Mouse (Mus musculus): ENCODE data around the gene Fosl1. TPM values are rescaled to one million over a fixed set of nuclear protein-coding genes. Genes with fewer than 3 reads are reported as not detected.
"Not testable (repeated sequence)": the region's sequence is repeated elsewhere in the genome, so short reads cannot be mapped to it uniquely, and the experiment has no call there.

The Fosl1 gene
- polyA plus RNA-seq (2012; rRNA removed): not detected in 2 replicates

DNA sequence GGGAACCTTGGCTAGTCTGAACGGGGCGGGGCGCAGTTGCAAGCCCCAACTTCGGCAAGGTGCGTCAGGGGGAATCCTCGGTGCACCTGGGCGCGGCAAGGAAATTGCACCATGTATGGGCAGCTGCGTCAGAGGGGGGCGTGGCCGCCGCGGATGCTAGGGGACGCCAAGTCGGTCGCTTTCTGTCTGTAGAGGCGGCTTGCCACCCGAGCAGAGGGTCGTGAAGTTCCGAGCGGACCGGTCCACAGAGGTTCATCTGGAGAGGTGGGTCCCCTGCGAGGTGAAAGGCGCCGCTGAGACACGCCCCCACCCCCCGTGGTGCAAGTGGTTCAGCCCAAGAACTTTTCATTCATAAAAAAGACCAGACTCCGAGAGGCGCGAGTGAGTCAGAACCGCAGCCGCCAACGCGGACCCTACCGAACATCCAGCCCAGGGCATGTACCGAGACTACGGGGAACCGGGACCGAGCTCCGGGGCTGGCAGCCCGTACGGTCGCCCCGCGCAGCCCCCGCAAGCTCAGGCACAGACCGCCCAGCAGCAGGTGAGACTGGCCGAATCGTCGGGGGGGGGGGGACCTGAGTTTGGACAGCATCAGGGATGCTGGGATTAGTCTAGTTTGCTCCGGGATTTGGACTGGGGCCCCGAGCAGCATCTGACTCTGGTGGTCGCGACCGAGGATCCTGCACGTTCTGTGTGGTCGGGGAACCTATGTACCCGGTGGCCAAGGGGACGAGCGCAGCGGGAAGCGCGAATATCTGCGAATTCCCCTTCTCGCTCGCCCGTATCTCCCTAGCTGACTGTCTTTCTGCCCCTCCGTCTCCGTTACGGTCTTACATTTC lies at the start of gene Fosl1:
Gene Fosl1, plus strand, starts transcription at position 33 of the 839 bp plus-strand sequence.
- peak; percentile 78 for DNase-seq (ENCODE audit: low read depth)
- TF ChIP-seq POLR2A (IDR thresholded peaks at IDR 0.05; ENCODE audit: borderline replicate concordance, extremely low read depth, insufficient read depth, insufficient read length, poor library complexity, severe bottlenecking): no peak
- TF ChIP-seq CTCF (IDR thresholded peaks at IDR 0.05; ENCODE audit: borderline replicate concordance, extremely low read depth, insufficient read depth, insufficient read length): no peak

DNA sequence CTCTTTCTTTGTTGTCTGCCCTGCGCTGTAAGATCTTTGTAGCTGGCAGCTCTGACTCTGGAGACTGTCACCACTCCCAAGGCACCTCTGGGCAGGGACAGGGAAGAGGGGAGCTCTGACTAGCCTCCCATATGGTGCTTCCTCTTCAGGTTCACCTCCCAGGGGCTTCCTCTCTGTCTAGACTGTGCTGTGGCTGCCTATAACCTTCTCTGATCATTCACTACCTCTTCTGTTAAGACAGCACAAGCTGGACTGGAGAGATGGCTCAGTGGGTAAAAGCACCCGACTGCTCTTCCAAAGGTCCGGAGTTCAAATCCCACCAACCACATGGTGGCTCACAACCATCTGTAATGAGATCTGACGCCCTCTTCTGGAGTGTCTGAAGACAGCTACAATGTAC lies 46.3 kb upstream of the Fosl1 start:
- not testable (repeated sequence) for DNase-seq (ENCODE audit: low read depth)

DNA sequence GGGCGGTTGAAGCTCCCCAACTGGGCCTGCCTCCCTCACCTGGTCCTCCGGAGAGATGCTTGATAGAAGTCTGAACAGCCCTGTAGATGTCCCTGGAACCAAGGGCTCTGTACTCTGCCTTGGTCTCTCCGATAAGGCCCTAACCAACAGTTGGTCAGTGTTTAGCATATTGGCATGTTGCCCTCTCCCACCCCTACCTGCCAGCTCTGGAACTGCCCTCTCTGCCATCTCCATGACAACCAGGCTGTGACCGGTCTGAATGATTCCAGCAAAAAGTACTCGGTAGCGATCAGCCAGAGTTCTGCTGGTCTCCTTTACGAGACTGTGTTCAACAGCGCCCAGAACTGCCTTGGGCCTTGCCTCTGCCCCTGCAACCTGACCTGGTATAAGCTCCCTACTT lies 45.1 kb upstream of the Fosl1 start, which contains the start of gene Tsga10ip:
Gene Tsga10ip, minus strand, starts transcription at position 234 of the 400 bp plus-strand sequence.
- TF ChIP-seq POLR2A (IDR thresholded peaks at IDR 0.05; ENCODE audit: borderline replicate concordance, extremely low read depth, insufficient read depth, insufficient read length, poor library complexity, severe bottlenecking) (no peak), CTCF (IDR thresholded peaks at IDR 0.05; ENCODE audit: borderline replicate concordance, extremely low read depth, insufficient read depth, insufficient read length) (no peak)
- no peak for DNase-seq (ENCODE audit: low read depth)

DNA sequence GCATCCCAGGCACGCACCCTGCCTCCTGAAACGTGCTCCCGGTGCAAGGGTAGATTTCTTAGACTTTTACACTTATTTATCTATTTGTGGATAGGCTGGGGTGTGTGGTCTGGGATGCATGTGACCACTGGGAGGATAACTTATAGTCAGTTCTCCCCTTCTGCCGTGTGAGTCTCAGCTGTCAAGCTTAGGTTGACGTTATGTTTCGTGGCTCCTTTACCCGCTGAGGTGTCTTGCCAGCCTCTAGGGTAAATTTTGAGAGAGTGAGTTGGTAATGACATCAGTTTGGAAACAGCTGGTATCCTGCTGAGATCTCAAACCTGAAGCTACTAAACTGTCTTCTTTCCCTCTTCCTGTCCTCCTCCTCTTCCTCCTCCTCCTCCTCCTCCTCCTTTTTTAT lies 41.4 kb upstream of the Fosl1 start:
- peak; percentile 33 for DNase-seq (ENCODE audit: low read depth)
- TF ChIP-seq CTCF (IDR thresholded peaks at IDR 0.05; ENCODE audit: borderline replicate concordance, extremely low read depth, insufficient read depth, insufficient read length): no peak
- no peak for TF ChIP-seq POLR2A (IDR thresholded peaks at IDR 0.05; ENCODE audit: borderline replicate concordance, extremely low read depth, insufficient read depth, insufficient read length, poor library complexity, severe bottlenecking)

DNA sequence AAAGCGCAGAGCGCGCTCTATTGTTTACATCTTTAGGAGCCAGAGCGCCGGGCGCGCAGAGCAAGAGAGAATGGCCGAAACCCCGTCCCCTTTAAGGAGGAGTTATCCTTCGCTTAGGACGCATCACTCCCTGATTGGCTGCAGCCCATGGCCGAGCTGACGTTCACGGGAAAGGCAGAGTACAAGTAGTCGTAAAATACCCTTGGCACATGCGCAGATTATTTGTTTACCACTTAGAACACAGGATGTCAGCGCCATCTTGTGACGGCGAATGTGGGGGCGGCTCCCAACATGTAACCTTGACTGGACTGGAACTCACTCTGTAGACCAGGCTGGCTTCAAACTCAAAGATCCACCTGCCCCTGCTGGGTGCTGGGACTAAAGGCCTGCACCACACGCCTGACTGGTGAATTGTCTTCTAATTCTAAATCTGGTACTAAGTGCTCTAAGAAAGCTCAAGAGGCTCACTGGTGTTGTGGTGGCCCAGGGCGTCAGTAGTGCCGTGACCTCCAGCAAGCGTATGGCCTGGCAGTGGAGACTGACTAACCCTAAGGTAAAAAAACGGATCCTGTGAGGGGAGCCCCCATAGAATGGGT lies 40.7 kb upstream of the Fosl1 start:
- peak; percentile 72 for DNase-seq (ENCODE audit: low read depth)
- TF ChIP-seq POLR2A (IDR thresholded peaks at IDR 0.05; ENCODE audit: borderline replicate concordance, extremely low read depth, insufficient read depth, insufficient read length, poor library complexity, severe bottlenecking): peak; percentile 17; the same call in 1 of the 2 replicates

DNA sequence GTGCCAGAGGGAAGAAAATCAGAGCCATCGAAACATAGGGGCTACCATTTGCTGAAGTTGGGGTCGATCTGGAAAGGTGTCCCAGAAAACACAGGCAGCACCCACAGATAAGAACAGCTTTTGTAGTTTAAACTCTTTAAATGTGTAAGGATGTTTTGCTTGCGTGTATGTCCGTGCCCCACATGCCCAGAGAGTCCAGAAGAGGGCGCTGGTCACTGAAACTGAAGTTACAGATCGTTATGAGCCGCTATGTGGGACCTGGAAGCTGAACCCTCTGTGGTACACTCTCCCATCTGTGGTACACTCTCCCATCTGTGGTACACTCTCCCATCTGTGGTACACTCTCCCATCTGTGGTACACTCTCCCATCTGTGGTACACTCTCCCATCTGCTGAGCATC lies 40.2 kb upstream of the Fosl1 start:
- no peak for TF ChIP-seq POLR2A (IDR thresholded peaks at IDR 0.05; ENCODE audit: borderline replicate concordance, extremely low read depth, insufficient read depth, insufficient read length, poor library complexity, severe bottlenecking)
- peak; percentile 62; the same call in 1 of the 2 replicates for TF ChIP-seq CTCF (IDR thresholded peaks at IDR 0.05; ENCODE audit: borderline replicate concordance, extremely low read depth, insufficient read depth, insufficient read length)
- DNase-seq (ENCODE audit: low read depth): peak; percentile 86

DNA sequence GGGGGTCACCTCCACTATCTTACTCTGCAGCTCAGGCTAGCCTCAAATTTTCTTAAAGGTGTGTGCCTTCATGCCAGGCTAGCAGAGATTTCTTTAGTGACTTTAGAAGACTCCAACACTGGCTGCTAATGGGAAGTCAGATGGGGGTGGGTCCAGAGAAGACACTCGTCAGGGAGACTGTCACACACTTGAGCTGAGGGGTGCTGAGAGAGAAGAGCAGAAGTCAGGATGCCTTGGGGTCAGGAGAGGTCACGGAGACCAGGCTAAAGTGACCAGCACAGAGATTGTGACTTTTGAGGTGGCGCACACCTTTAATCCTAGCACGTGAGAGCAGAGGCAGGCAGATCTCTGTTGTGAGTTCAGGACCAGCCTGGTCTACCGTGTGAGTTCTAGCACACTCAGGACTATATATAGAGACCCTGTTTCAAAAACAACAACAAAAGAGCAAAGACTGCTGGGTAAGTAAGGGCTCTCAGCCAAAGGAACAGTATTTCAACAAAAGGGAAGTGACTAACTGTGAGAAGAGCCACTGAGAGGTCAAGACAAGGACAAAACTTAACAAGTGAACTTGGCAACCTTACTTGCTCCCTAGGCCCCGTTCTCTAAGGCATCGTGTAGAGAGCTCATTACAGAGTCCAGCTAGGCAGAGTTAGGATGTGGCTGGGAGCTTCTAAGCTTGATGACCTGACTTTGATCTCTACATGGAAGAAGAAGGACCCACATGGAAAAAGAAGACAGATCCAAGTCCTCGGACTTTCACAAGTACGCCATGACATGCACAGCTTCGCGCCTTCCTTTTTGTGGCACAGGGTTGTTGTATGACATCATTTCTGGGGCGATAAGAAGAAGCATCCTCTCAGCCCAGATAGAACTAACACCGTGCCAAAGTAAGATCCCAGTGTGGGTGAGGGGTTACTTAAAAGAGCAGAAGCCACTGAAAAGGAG lies 39.0 kb upstream of the Fosl1 start:
- DNase-seq (ENCODE audit: low read depth): no peak
- TF ChIP-seq POLR2A (IDR thresholded peaks at IDR 0.05; ENCODE audit: borderline replicate concordance, extremely low read depth, insufficient read depth, insufficient read length, poor library complexity, severe bottlenecking): no peak
- TF ChIP-seq CTCF (IDR thresholded peaks at IDR 0.05; ENCODE audit: borderline replicate concordance, extremely low read depth, insufficient read depth, insufficient read length): no peak

DNA sequence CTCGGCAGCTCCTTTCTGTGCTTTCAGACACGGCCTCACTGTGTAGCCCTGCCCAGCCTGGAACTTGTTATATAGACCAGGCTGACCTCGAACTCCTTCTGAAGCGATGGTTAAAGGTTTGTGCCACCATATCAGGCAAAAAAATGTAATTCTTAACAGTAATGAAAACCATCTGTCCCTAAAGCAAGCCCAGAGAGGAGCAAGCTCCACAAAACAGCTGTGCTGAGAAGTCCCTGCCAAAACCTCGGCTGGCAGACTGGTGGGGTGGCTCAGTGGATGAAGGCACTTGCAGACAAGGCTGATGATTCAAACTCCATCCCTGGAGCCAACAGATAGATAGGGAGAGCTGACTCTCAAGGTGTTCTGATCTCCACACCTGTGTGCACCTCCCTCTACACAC lies 38.3 kb upstream of the Fosl1 start:
- peak; percentile 24 for DNase-seq (ENCODE audit: low read depth)
- TF ChIP-seq POLR2A (IDR thresholded peaks at IDR 0.05; ENCODE audit: borderline replicate concordance, extremely low read depth, insufficient read depth, insufficient read length, poor library complexity, severe bottlenecking) (no peak), CTCF (IDR thresholded peaks at IDR 0.05; ENCODE audit: borderline replicate concordance, extremely low read depth, insufficient read depth, insufficient read length) (no peak)

DNA sequence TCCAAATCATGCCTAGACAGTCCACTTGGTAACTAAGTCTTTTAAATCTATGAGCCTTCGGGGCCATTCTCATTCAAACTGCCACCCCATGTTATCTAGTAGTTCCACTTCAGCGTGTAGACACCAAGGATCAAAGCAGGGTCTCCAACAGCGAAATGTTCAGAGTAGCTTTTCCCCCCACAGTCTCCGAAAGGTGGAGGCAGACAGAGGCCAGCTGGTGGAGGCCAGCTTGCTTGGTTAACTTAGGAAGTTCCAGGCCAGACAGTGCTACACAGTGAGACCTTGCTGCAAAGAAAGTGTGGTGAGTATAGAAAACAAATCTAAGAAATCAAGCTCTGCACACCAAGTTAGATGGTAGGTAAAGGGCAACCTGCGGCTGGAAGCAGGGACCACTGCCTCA lies 36.7 kb upstream of the Fosl1 start:
- DNase-seq (ENCODE audit: low read depth): no peak
- TF ChIP-seq CTCF (IDR thresholded peaks at IDR 0.05; ENCODE audit: borderline replicate concordance, extremely low read depth, insufficient read depth, insufficient read length) (no peak), POLR2A (IDR thresholded peaks at IDR 0.05; ENCODE audit: borderline replicate concordance, extremely low read depth, insufficient read depth, insufficient read length, poor library complexity, severe bottlenecking) (no peak)

DNA sequence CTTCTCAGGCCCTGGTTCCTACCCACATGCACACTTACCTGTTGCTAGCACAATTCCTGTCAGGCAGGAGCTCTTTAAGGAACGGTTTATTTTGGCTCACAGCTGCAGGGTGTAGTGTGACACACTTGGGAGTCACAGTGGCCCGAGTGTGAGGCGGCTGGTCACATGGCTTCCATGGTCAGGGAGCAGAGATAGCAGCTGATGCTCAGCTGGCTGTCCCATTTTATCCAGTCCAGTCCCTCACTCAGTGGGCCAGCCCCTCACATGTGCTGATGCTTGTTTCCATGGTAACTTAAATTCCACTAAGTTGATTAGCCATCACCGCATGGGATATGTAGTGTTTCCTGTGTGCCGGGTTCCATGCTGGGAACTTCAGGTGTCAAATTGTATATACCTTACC lies 35.4 kb upstream of the Fosl1 start:
- no peak for DNase-seq (ENCODE audit: low read depth)
- TF ChIP-seq POLR2A (IDR thresholded peaks at IDR 0.05; ENCODE audit: borderline replicate concordance, extremely low read depth, insufficient read depth, insufficient read length, poor library complexity, severe bottlenecking): no peak
- TF ChIP-seq CTCF (IDR thresholded peaks at IDR 0.05; ENCODE audit: borderline replicate concordance, extremely low read depth, insufficient read depth, insufficient read length): no peak

DNA sequence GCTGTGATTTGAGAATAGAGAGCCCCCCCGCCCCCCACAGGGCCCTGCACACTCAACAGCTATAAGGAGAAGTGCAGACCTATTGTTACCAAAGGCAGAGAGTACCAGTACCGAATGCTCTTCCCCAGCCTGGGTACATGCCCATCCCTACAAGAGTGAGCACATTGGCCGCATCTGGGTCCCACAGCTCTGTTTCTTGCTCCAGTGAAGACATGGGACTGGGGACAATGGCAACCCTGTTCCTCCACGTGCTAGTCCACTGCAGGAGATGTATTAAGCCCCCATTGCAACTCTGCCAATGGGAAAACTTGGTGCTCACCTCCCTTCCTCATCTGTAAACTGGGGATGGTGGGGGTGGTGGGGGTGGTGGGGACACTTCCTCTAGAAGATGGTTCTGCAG lies 33.5 kb upstream of the Fosl1 start:
- DNase-seq (ENCODE audit: low read depth): no peak
- TF ChIP-seq POLR2A (IDR thresholded peaks at IDR 0.05; ENCODE audit: borderline replicate concordance, extremely low read depth, insufficient read depth, insufficient read length, poor library complexity, severe bottlenecking) (no peak), CTCF (IDR thresholded peaks at IDR 0.05; ENCODE audit: borderline replicate concordance, extremely low read depth, insufficient read depth, insufficient read length) (no peak)

Measured in brain, embryonic 14.5 days (tissue).